Mouse (Mus musculus) bone marrow macrophage, adult 2 months (primary cell): ENCODE measurements around the gene Ddx23.

Experiments
- CTCF ChIP-seq: IDR thresholded peaks from 2 replicates; pipeline ENCODE4 v1.5.1; 2012; ENCODE audit warnings: low read depth, mild to moderate bottlenecking, low read length, moderate library complexity
- POLR2A ChIP-seq: IDR thresholded peaks from 2 replicates; pipeline ENCODE4 v1.6.1; 2012; ENCODE audit warnings: mild to moderate bottlenecking, low read depth, low read length, borderline replicate concordance

DNA sequence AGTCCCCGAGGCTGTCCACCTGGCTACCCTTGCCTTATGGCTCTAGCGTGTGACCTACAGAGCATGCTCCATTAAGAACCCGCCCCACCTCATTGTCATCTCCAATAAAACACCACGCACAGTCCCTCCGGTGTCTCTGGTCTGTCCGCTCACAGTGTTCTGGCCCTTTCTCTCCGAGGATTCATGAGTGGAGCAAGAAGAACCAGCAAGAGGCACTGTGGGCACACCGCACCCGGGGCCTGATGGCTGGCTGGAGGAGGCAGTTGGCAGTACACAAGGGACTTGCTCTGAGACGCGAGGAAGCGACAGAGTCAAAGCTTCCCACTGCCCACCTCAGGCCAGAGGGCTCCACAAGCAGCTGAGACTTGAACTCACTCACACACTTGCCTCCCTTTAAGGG, 18.3 kb downstream of the Ddx23 start:
- TF ChIP-seq CTCF (no peak), POLR2A (no peak)
